Mouse (Mus musculus) limb, embryonic 13.5 days (tissue): Measurements from ENCODE around the gene Procr. TPM values are rescaled to one million over a fixed set of nuclear protein-coding genes. Genes with fewer than 3 reads are reported as not detected.
A peak's percentile ranks its signal among the peaks of the same experiment; 100 is the strongest.

Experiments
- ATAC-seq: fragments of 200-750 bp; cut with Nextera tagmentation; 2 replicates; pipeline ENCODE4 v1.8.0; 2017; ENCODE audit warnings: low read depth, moderate number of reproducible peaks, moderate TSS enrichment; ENCODE audit not compliant: low FRiP score
- H3K27ac ChIP-seq: fragments of 300-500 bp; sonication (generic); 2 replicates; pipeline ENCODE4 v1.5.1; 2015; ENCODE audit warnings: inconsistent platforms, mild to moderate bottlenecking, moderate library complexity
- H3K27me3 ChIP-seq: fragments of 300-500 bp; sonication (generic); 2 replicates; pipeline ENCODE4 v1.6.1; 2015; ENCODE audit warnings: mild to moderate bottlenecking, inconsistent platforms
- H3K36me3 ChIP-seq: fragments of 300-500 bp; sonication (generic); 2 replicates; pipeline ENCODE4 v1.6.1; 2015; ENCODE audit warnings: inconsistent platforms, mild to moderate bottlenecking, moderate library complexity
- H3K4me1 ChIP-seq: fragments of 300-500 bp; sonication (generic); 2 replicates; pipeline ENCODE4 v1.6.1; 2015; ENCODE audit warnings: inconsistent platforms
- H3K4me2 ChIP-seq: fragments of 300-500 bp; sonication (generic); replicated peaks from 2 replicates; pipeline ENCODE4 v1.6.1; 2015; ENCODE audit warnings: inconsistent platforms, mild to moderate bottlenecking, moderate library complexity
- H3K4me3 ChIP-seq: fragments of 300-500 bp; sonication (generic); 2 replicates; pipeline ENCODE4 v1.5.1; 2015; ENCODE audit warnings: moderate library complexity, mild to moderate bottlenecking, inconsistent platforms
- H3K9ac ChIP-seq: fragments of 300-500 bp; sonication (generic); 2 replicates; pipeline ENCODE4 v1.6.1; 2015; ENCODE audit warnings: mild to moderate bottlenecking, inconsistent platforms
- H3K9me3 ChIP-seq: fragments of 300-500 bp; sonication (generic); 2 replicates; pipeline ENCODE4 v1.6.1; 2016; ENCODE audit warnings: inconsistent platforms
- WGBS: fragments of 180-500 bp; shearing (Covaris S2); methylation state at CpG from one replicate; pipeline ENCODE4 v1.1.7; 2015; 5-methylcytosine and 5-hydroxymethylcytosine counted together
- polyA plus RNA-seq: library from polyadenylated mRNA; unstranded; fragments of >200 nt; fragmentation: Nextera tagmentation; extraction: Ambion mirVana; gene quantifications from 2 replicates; pipeline ENCODE4 v1.2.1, GENCODE M21; 2015

Procr gene
- polyA plus RNA-seq, 1 experiment from 2014 or later, result 5.7 TPM

- Histone ChIP-seq H3K4me1 (no peaks in the 10 kb centered on the region), H3K9ac (no peak overlapping the region), H3K4me2 (no peak overlapping the region), H3K4me3 (no peak overlapping the region), H3K27me3 (peaks cover 18% of the 10 kb centered on the region; the same call in 1 of the 2 replicates), H3K36me3 (no peaks in the 10 kb centered on the region), H3K9me3 (no peaks in the 10 kb centered on the region), H3K27ac (no peak overlapping the region)
- no peak for ATAC-seq
- WGBS, result 68% methylated on average over 5 of the region's 5 CpGs
These were observed 36.0 kb downstream of the Procr start for GRCm38 (mm10) chr2:155786905-155787304.

DNA sequence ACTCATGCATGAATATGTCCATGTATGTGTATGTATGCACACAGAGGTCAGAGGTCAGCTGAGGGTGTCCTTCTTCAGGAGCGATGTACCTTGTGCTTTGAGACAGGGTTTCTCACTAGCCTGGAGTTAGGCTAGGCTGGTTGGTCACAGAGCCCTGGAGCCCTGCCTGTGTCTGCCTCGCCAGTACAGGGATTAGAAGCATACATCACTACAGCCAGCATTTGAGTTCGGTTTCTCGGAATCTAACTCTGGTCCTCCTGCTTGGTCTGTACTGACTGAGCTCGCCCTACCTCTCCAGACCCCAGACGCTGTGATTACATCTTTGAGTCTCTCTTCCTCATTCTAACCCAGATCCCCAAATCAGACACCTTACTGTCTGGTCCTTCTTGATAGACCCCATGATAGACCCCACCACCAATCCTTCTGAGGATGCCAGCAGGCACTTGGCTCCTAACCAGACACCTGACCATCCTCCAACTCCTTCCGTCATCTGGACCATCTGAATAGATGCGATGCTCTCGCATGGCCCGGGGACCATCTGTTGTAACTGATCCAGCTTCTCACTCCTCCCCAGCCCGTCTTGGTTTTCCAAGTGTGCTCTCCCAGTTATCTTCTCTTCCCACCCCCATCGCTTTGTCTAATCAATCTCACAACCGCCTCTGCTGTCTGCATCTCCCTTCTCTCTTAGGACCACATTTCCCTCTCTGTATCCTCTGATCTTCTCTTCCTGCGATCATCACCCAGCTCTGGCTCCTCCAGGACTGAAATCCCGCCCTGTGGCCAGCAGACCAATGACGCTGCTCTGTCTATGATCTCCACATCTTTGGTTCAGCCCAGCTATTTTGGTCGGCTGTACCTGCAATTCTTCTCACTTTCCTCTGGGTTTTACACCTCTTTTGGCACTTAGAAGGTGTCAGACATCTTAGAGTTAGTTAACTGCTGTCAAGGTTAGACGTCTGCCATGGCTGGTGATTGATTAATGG, 37.3 kb downstream of the Procr start:
- no peak overlapping the region for H3K9ac ChIP-seq
- no peaks in the 10 kb centered on the region for H3K36me3 ChIP-seq
- H3K4me1 ChIP-seq, result no peaks in the 10 kb centered on the region
- H3K27ac ChIP-seq, result no peak overlapping the region
- no peak overlapping the region for H3K4me2 ChIP-seq
- peaks cover 18% of the 10 kb centered on the region; the same call in 1 of the 2 replicates for H3K27me3 ChIP-seq
- no peak for ATAC-seq
- 65% methylated on average over 18 of the region's 18 CpGs for WGBS
- no peaks in the 10 kb centered on the region for H3K9me3 ChIP-seq
- no peak overlapping the region for H3K4me3 ChIP-seq

- no peak for ATAC-seq
- Histone ChIP-seq H3K36me3 (no peaks in the 10 kb centered on the region), H3K9me3 (no peaks in the 10 kb centered on the region), H3K4me3 (no peak overlapping the region), H3K27me3 (peaks cover 18% of the 10 kb centered on the region; the same call in 1 of the 2 replicates), H3K4me1 (no peaks in the 10 kb centered on the region), H3K4me2 (peak overlapping the region; percentile 37), H3K9ac (no peak overlapping the region), H3K27ac (no peak overlapping the region)
- WGBS, result 22% methylated on average over 12 of the region's 12 CpGs
These were observed 42.0 kb downstream of the Procr start for GRCm38 (mm10) chr2:155792899-155793298.

- H3K27me3 ChIP-seq, result peaks cover 3% of the 10 kb centered on the region; the same call in 1 of the 2 replicates
- H3K9me3 ChIP-seq, result no peaks in the 10 kb centered on the region
- ATAC-seq, result no peak
- 84% methylated on average over 12 of the region's 12 CpGs for WGBS
- H3K9ac ChIP-seq, result no peak overlapping the region
- no peak overlapping the region for H3K27ac ChIP-seq
- H3K36me3 ChIP-seq, result no peaks in the 10 kb centered on the region
- H3K4me1 ChIP-seq, result no peaks in the 10 kb centered on the region
- H3K4me2 ChIP-seq, result no peak overlapping the region
- no peak overlapping the region for H3K4me3 ChIP-seq
These were observed 43.9 kb downstream of the Procr start for GRCm38 (mm10) chr2:155794674-155795445.

- H3K9ac ChIP-seq, result no peak overlapping the region
- H3K4me2 ChIP-seq, result no peak overlapping the region
- 58% methylated on average over 3 of the region's 3 CpGs for WGBS
- no peak overlapping the region for H3K27ac ChIP-seq
- no peak overlapping the region for H3K4me3 ChIP-seq
- no peaks in the 10 kb centered on the region for H3K36me3 ChIP-seq
- no peaks in the 10 kb centered on the region for H3K9me3 ChIP-seq
- H3K4me1 ChIP-seq, result no peaks in the 10 kb centered on the region
- no peaks in the 10 kb centered on the region for H3K27me3 ChIP-seq
- ATAC-seq, result no peak
These were observed 47.7 kb downstream of the Procr start for GRCm38 (mm10) chr2:155798613-155799012.

DNA sequence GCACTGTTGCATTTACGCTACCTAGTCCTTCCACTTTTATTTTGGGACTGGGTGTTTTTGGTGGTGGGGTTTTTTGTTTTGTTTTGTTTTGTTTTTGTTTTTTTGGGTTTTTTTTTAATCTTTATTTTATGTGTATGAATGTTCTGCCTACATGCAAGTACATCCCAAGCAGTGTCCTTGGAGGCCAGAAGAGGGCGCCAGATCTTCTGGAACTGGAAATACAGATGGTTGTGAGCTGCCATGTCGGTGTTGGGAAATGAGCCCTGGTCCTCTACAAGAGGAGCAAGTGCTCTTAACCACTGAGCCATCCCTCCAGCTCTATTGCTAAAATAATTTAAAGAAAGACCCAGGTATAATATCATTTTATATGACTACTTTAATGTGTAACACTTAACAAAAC, 51.8 kb downstream of the Procr start:
- Histone ChIP-seq H3K4me3 (no peak overlapping the region), H3K27me3 (no peaks in the 10 kb centered on the region), H3K9me3 (no peaks in the 10 kb centered on the region), H3K9ac (no peak overlapping the region), H3K4me2 (no peak overlapping the region), H3K27ac (no peak overlapping the region), H3K4me1 (no peaks in the 10 kb centered on the region), H3K36me3 (no peaks in the 10 kb centered on the region)
- ATAC-seq, result no peak
- 57% methylated on average over 3 of the region's 3 CpGs for WGBS

- Histone ChIP-seq H3K4me2 (no peak overlapping the region), H3K9me3 (no peaks in the 10 kb centered on the region), H3K9ac (no peak overlapping the region), H3K36me3 (no peaks in the 10 kb centered on the region), H3K27ac (no peak overlapping the region), H3K4me3 (no peak overlapping the region), H3K27me3 (no peaks in the 10 kb centered on the region), H3K4me1 (no peaks in the 10 kb centered on the region)
- ATAC-seq, result no peak
- WGBS, result 65% methylated on average over 5 of the region's 5 CpGs
These were observed 53.1 kb downstream of the Procr start for GRCm38 (mm10) chr2:155804053-155804452.

Other genes with a start within 250 kb of the Procr start
- 13.0 and 13.2 TPM in 2 replicates for gene Acss2, start 233.2 kb upstream of the Procr start, polyA plus RNA-seq
- gene Ggt7, start 232.9 kb upstream of the Procr start, polyA plus RNA-seq, result 7.5 and 9.2 TPM in 2 replicates
- gene Gss, start 158.3 kb upstream of the Procr start, polyA plus RNA-seq, result 27.5 and 27.9 TPM in 2 replicates
- 2.7 and 3.7 TPM in 2 replicates for gene Myh7b, start 139.9 kb upstream of the Procr start, polyA plus RNA-seq
- 150 and 160 TPM in 2 replicates for gene Trpc4ap, start 58.7 kb upstream of the Procr start, polyA plus RNA-seq
- 27.3 and 28.2 TPM in 2 replicates for gene Edem2, start 21.6 kb upstream of the Procr start, polyA plus RNA-seq
- gene Gm17581, start 15.3 kb upstream of the Procr start, polyA plus RNA-seq, result not detected in 2 replicates
- 0.05 and 0.20 TPM in 2 replicates for gene Mmp24, start 24.2 kb downstream of the Procr start, polyA plus RNA-seq
- gene BC029722, start 68.3 kb downstream of the Procr start, polyA plus RNA-seq, result 16.2 and 18.1 TPM in 2 replicates
- gene Eif6, start 75.8 kb downstream of the Procr start, polyA plus RNA-seq, result 188 and 192 TPM in 2 replicates
- gene Fam83c, start 83.7 kb downstream of the Procr start, polyA plus RNA-seq, result 0.42 and 0.47 TPM in 2 replicates
- 66.9 and 74.7 TPM in 2 replicates for gene Uqcc1, start 179.2 kb downstream of the Procr start, polyA plus RNA-seq
- 0.60 and 1.2 TPM in 2 replicates for gene Gm15557, start 189.6 kb downstream of the Procr start, polyA plus RNA-seq
- gene Gdf5, start 194.2 kb downstream of the Procr start, polyA plus RNA-seq, result 101 and 107 TPM in 2 replicates
- 32.1 and 32.2 TPM in 2 replicates for gene Cep250, start 205.3 kb downstream of the Procr start, polyA plus RNA-seq